Mouse (Mus musculus) spleen, adult 2 months (tissue): Measurements from ENCODE around the gene Slc17a9. TPM values are rescaled to one million over a fixed set of nuclear protein-coding genes. Genes with fewer than 3 reads are reported as not detected.
A peak's percentile ranks its signal among the peaks of the same experiment; 100 is the strongest.
"Not testable (repeated sequence)": the region's sequence is repeated elsewhere in the genome, so short reads cannot be mapped to it uniquely, and the experiment has no call there.

Experiments
- DNase-seq, 2 experiments: peaks; one replicate each; pipeline versions ENCODE4 v3.0.0 to v3.0.0-alpha.2; 2012 to 2021; ENCODE audit warnings: low spot score in 2 of 2, low read depth in 1 of 2
- H3K27ac ChIP-seq: fragments of 200-500 bp; 2 replicates; pipeline ENCODE4 v1.5.1; 2012; ENCODE audit warnings: low read length, inconsistent platforms; ENCODE audit not compliant: insufficient read depth
- H3K27me3 ChIP-seq: fragments of 200-500 bp; 2 replicates; pipeline ENCODE4 v1.6.1; 2012; ENCODE audit warnings: mild to moderate bottlenecking, moderate library complexity, low read length, inconsistent platforms; ENCODE audit not compliant: control insufficient read depth, insufficient read depth
- H3K36me3 ChIP-seq: fragments of 200-500 bp; 2 replicates; pipeline ENCODE4 v1.6.1; 2012; ENCODE audit warnings: mild to moderate bottlenecking, low read length, inconsistent platforms; ENCODE audit not compliant: control insufficient read depth, insufficient read depth
- H3K4me1 ChIP-seq: fragments of 200-500 bp; 2 replicates; pipeline ENCODE4 v1.6.1; 2011; ENCODE audit warnings: inconsistent platforms; ENCODE audit not compliant: control insufficient read depth, insufficient read depth, insufficient read length
- H3K4me3 ChIP-seq: fragments of 200-500 bp; 2 replicates; pipeline ENCODE4 v1.5.1; 2011; ENCODE audit warnings: mild to moderate bottlenecking, inconsistent platforms; ENCODE audit not compliant: insufficient read depth, insufficient read length; ENCODE audit errors: extremely low read depth
- CTCF ChIP-seq: fragments of 200-500 bp; IDR thresholded peaks from 2 replicates; pipeline ENCODE4 v1.5.1; 2011; ENCODE audit warnings: mild to moderate bottlenecking, inconsistent platforms; ENCODE audit not compliant: insufficient read depth, insufficient read length, insufficient replicate concordance; ENCODE audit errors: extremely low read depth
- POLR2A ChIP-seq: fragments of 200-500 bp; IDR thresholded peaks from 2 replicates; pipeline ENCODE4 v1.6.1; 2011; ENCODE audit warnings: low read depth, low read length, inconsistent platforms
- WGBS: fragments of 180-500 bp; shearing (Covaris S2); methylation state at CpG from one replicate; pipeline ENCODE4 v1.1.7; 2018; 5-methylcytosine and 5-hydroxymethylcytosine counted together
- polyA plus RNA-seq: library from polyadenylated mRNA; depleted of rRNA; stranded (reverse); fragments of >200 nt; gene quantifications from 2 replicates; pipeline ENCODE4 v1.2.3, GENCODE M21; 2012

Slc17a9 gene
- polyA plus RNA-seq, 1 experiment = 43.9 TPM

GRCm38 (mm10) chr2:180709023-180709922 is 15.8 kb upstream of the Slc17a9 start:
- H3K4me1 ChIP-seq = peaks cover 17% of the 10 kb centered on the region
- H3K27ac ChIP-seq = peak overlapping the region; percentile 87
- H3K36me3 ChIP-seq = peaks cover 3% of the 10 kb centered on the region; the same call in 1 of the 2 replicates
- under 1% methylated on average over 39 of the region's 39 CpGs for WGBS
- no peak for DNase-seq
- TF ChIP-seq POLR2A (no peak), CTCF (no peak)
- H3K4me3 ChIP-seq = peak overlapping the region; percentile 87
- H3K27me3 ChIP-seq = no peaks in the 10 kb centered on the region

- Histone ChIP-seq H3K27ac (peak within 1 kb of the TSS; percentile 87), H3K4me3 (peak within 1 kb of the TSS; percentile 87), H3K4me1 (peaks cover 11% of the 10 kb centered on the region), H3K27me3 (no peaks in the 10 kb centered on the region), H3K36me3 (peaks cover 5% of the 10 kb centered on the region)
- peak; percentile 96 to 97 for DNase-seq
- no peak for TF ChIP-seq CTCF
- TF ChIP-seq POLR2A = peak; percentile 28; the same call in 1 of the 2 replicates
- under 1% methylated on average over 43 of the region's 43 CpGs for WGBS
Measured at GRCm38 (mm10) chr2:180709923-180710272, 15.2 kb upstream of the Slc17a9 start, which contains the start of the genes Dido1 and Gid8. Dido1 (minus strand) TSS chr2:180709999. Gid8 (plus strand) TSS chr2:180710117.

DNA sequence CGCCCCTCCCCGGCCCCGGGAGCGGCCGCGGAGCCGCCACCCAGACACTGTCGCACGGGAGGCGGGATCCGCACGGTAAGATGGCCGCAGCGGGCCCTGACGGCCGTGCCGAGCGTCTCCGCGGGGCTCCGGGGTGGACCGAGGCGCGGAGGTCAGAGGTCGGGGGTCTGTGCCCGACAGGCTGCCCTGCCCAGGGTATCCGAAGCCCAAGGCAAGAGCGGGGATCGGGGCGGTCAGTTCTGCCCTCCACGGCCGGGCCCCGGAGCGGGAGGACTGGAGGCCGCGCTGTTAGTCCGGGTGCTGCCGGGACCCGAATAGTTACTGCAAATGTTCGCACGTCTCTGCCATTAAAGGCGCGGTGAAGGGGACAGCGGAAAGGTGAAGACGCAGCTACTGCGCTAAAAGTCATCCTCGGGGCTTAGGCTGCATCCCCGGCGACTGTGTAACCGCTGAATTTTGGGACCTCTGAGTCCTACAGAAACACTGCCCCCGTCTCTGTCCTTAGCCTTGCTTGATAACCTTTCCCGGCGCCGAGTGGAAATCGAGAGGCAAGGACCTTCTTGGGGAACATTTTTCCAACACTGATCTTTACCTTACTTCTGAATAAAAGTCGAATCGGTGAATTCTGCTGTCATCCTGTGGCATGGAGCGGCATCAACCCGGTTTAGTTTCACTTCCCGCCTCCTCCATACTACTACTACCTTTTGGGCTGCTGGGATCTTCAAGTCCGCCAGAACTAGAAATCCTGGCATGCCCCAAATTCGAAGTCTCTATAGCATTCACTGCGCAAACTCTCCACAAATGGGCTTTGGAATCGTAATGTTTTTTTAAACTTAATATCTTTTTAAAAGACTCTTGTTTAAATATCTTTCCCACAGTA is 14.5 kb upstream of the Slc17a9 start:
- TF ChIP-seq CTCF = no peak
- no peak; the same call in 1 of the 2 replicates for TF ChIP-seq POLR2A
- peaks cover 5% of the 10 kb centered on the region for H3K36me3 ChIP-seq
- H3K27ac ChIP-seq = peak overlapping the region; percentile 84
- no peaks in the 10 kb centered on the region for H3K27me3 ChIP-seq
- 2% methylated on average over 63 of the region's 64 CpGs for WGBS
- no peak for DNase-seq
- H3K4me1 ChIP-seq = peaks cover 6% of the 10 kb centered on the region
- H3K4me3 ChIP-seq = peak overlapping the region; percentile 81

DNA sequence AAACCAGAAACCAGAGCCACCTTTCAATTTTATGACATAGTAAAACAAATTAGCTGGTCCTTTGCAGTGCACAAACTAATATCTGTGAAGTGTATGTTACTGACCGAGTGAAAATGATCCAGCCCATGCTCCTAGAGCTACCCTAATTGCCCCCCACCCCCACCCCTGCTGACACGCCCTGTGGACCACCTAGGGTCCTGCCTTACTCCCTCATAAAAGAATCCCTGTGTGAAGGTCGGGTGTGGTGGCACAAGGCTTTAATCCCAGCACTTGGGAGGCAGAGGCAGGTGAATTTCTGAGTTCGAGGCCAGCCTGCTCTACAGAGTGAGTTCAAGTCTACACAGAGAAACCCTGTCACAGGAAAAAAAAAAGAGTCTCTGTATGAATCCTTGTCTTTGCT is 13.5 kb upstream of the Slc17a9 start:
- WGBS = 73% methylated on average over 4 of the region's 4 CpGs
- peaks cover 9% of the 10 kb centered on the region for H3K36me3 ChIP-seq
- H3K4me1 ChIP-seq = peaks cover 6% of the 10 kb centered on the region
- H3K27ac ChIP-seq = no peak overlapping the region; the same call in 1 of the 2 replicates
- H3K4me3 ChIP-seq = no peak overlapping the region
- H3K27me3 ChIP-seq = no peaks in the 10 kb centered on the region
- TF ChIP-seq CTCF = no peak
- TF ChIP-seq POLR2A = no peak
- no peak for DNase-seq

DNA sequence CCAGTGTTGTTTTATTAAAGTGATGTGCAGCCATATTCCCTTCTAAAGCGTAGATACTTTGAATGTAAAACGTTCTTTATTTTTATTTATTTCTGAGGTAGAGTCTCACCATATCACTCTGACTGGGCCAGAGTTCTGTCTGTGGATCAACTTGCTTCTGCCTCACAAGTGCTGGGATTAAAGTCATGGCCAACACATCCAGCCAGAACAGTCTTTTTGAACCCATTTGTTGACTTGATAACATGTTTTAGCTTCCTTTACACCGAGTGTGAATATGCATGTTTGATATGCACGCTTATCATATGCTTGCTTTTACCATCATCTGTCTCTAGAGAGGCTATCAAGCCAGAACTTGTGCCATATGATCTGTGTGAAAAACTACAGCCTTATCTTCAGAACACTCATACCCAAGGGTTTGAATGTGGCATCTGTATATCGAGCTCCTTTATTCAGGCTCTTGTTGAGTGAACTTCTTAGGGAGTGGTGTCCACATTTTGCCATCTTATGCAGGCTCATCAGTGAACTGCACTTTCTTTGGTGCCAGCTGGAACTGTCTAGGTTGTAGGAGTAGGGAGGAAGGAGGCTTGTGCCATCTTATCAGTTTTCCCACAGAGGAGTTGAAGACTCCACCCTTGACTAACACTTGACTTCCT is 12.9 kb upstream of the Slc17a9 start:
- H3K4me1 ChIP-seq = peaks cover 6% of the 10 kb centered on the region
- peaks cover 15% of the 10 kb centered on the region for H3K36me3 ChIP-seq
- 83% methylated on average over 5 of the region's 5 CpGs for WGBS
- H3K27me3 ChIP-seq = no peaks in the 10 kb centered on the region
- no peak overlapping the region for H3K27ac ChIP-seq
- no peak overlapping the region for H3K4me3 ChIP-seq
- no peak for DNase-seq
- no peak for TF ChIP-seq CTCF
- TF ChIP-seq POLR2A = no peak

DNA sequence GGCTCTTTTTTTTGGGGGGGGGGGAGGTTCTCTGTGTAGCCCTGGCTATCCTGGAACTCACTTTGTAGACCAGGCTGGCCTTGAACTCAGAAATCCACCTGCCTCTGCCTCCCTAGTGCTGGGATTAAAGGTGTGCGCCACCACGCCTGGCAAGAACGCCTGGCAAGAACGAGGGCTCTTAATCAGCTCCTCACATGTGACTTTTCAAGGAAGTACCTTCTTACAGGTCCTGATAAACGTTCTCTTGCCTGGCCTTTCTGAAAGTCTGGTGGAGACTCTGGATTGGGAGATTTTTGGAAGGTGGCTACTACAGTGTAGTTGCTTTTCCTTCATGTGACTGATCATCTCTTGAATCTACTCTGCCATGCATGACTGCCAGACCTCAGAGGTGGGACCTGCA is 2.3 kb upstream of the Slc17a9 start:
- H3K4me3 ChIP-seq, H3K27ac ChIP-seq, H3K27me3 ChIP-seq, DNase-seq: not testable (repeated sequence)
- peaks cover 23% of the 10 kb centered on the region for H3K4me1 ChIP-seq
- WGBS = 74% methylated on average over 5 of the region's 5 CpGs
- peaks cover 34% of the 10 kb centered on the region for H3K36me3 ChIP-seq
